Mouse (Mus musculus): ENCODE data around the gene Rmdn2.

GRCm38 (mm10) chr17:79695541-79695940 is 83.9 kb downstream of the Rmdn2 start:
- TF ChIP-seq CTCF (conservative IDR thresholded peaks at IDR 0.05; ENCODE audit: low read length) (no peak), POU5F1 (IDR thresholded peaks at IDR 0.05; ENCODE audit: borderline replicate concordance, low read length) (no peak), NANOG (IDR thresholded peaks at IDR 0.05; ENCODE audit: borderline replicate concordance, low read length) (no peak)
